Mouse (Mus musculus) midbrain, embryonic 11.5 days (tissue): ENCODE results near the gene Cdh19. TPM values are rescaled to one million over a fixed set of nuclear protein-coding genes. Genes with fewer than 3 reads are reported as not detected.

ENCODE experiments used
- ATAC-seq: fragments of 200-750 bp; cut with Nextera tagmentation; 2 replicates; pipeline ENCODE4 v1.8.0; 2017; ENCODE audit warnings: moderate TSS enrichment, moderate library complexity; ENCODE audit not compliant: low FRiP score
- DNase-seq: peaks from one replicate; pipeline ENCODE4 v3.0.0; 2015; ENCODE audit warnings: low spot score; ENCODE audit errors: missing footprints
- H3K27ac ChIP-seq: fragments of 300-500 bp; sonication (generic); 2 replicates; pipeline ENCODE4 v1.5.1; 2014; ENCODE audit warnings: low read depth, low read length
- H3K27me3 ChIP-seq: fragments of 300-500 bp; sonication (generic); 2 replicates; pipeline ENCODE4 v1.6.1; 2014; ENCODE audit warnings: mild to moderate bottlenecking, low read length, moderate library complexity, mixed read lengths; ENCODE audit not compliant: control insufficient read depth, insufficient read depth
- H3K36me3 ChIP-seq: fragments of 300-500 bp; sonication (generic); 2 replicates; pipeline ENCODE4 v1.6.1; 2014; ENCODE audit warnings: mild to moderate bottlenecking, low read length, moderate library complexity, mixed read lengths; ENCODE audit not compliant: control insufficient read depth, insufficient read depth
- H3K4me1 ChIP-seq: fragments of 300-500 bp; sonication (generic); 2 replicates; pipeline ENCODE4 v1.6.1; 2014; ENCODE audit warnings: low read length; ENCODE audit not compliant: control insufficient read depth, insufficient read depth
- H3K4me2 ChIP-seq: fragments of 300-500 bp; sonication (generic); 2 replicates; pipeline ENCODE4 v1.6.1; 2014; ENCODE audit warnings: mild to moderate bottlenecking, moderate library complexity
- H3K4me3 ChIP-seq: fragments of 300-500 bp; sonication (generic); 2 replicates; pipeline ENCODE4 v1.5.1; 2014; ENCODE audit warnings: low read depth, low read length
- H3K9ac ChIP-seq: fragments of 300-500 bp; sonication (generic); 2 replicates; pipeline ENCODE4 v1.6.1; 2014; ENCODE audit warnings: low read length
- H3K9me3 ChIP-seq: fragments of 300-500 bp; sonication (generic); 2 replicates; pipeline ENCODE4 v1.6.1; 2016; ENCODE audit warnings: low read length; ENCODE audit not compliant: control insufficient read depth
- WGBS: fragments of 180-500 bp; shearing (Covaris S2); extraction: QIAGEN DNeasy Blood & Tissue Kit; methylation state at CpG from one replicate; pipeline ENCODE4 v1.1.7; 2014; 5-methylcytosine and 5-hydroxymethylcytosine counted together
- polyA plus RNA-seq: library from polyadenylated mRNA; unstranded; fragments of >200 nt; fragmentation: Nextera tagmentation; extraction: Ambion mirVana; gene quantifications from 2 replicates; pipeline ENCODE4 v1.2.1, GENCODE M21; 2014

Cdh19 gene
- polyA plus RNA-seq: 0.22 TPM in 1 of 2 replicates, not detected in the other

GRCm38 (mm10) chr1:110977484-110977883 lies at the start of gene Cdh19:
Cdh19 (minus strand) TSS chr1:110977584.
- H3K27ac ChIP-seq: no peak within 1 kb of the TSS
- H3K4me1 ChIP-seq: no peaks in the 10 kb centered on the region
- DNase-seq (no peak), ATAC-seq (no peak)
- H3K4me3 ChIP-seq: no peak within 1 kb of the TSS
- H3K9ac ChIP-seq: no peak within 1 kb of the TSS
- H3K4me2 ChIP-seq: no peak within 1 kb of the TSS
- H3K36me3 ChIP-seq: no peaks in the 10 kb centered on the region
- no peaks in the 10 kb centered on the region for H3K9me3 ChIP-seq
- 35% methylated on average over 2 of the region's 2 CpGs for WGBS
- no peaks in the 10 kb centered on the region for H3K27me3 ChIP-seq

GRCm38 (mm10) chr1:111020434-111021060 lies 43.2 kb upstream of the Cdh19 start:
- Histone ChIP-seq H3K9ac (no peak overlapping the region), H3K27me3 (no peaks in the 10 kb centered on the region), H3K36me3 (no peaks in the 10 kb centered on the region), H3K4me1 (no peaks in the 10 kb centered on the region), H3K27ac (no peak overlapping the region), H3K4me3 (no peak overlapping the region), H3K9me3 (no peaks in the 10 kb centered on the region), H3K4me2 (no peak overlapping the region)
- ATAC-seq (no peak), DNase-seq (no peak)
- WGBS: 52% methylated on average over 3 of the region's 3 CpGs

- no peak overlapping the region for H3K4me2 ChIP-seq
- no peaks in the 10 kb centered on the region for H3K9me3 ChIP-seq
- H3K36me3 ChIP-seq: no peaks in the 10 kb centered on the region
- H3K27me3 ChIP-seq: no peaks in the 10 kb centered on the region
- H3K27ac ChIP-seq: no peak overlapping the region
- no peak overlapping the region for H3K4me3 ChIP-seq
- no peak overlapping the region for H3K9ac ChIP-seq
- no peak for DNase-seq
- ATAC-seq: no peak
- no peaks in the 10 kb centered on the region for H3K4me1 ChIP-seq
Observed at GRCm38 (mm10) chr1:111017640-111018039, 40.3 kb upstream of the Cdh19 start.

GRCm38 (mm10) chr1:110989824-110990223 lies 12.4 kb upstream of the Cdh19 start:
- no peak for ATAC-seq
- Histone ChIP-seq H3K36me3 (no peaks in the 10 kb centered on the region), H3K4me2 (no peak overlapping the region), H3K27me3 (no peaks in the 10 kb centered on the region), H3K4me1 (no peaks in the 10 kb centered on the region), H3K9me3 (no peaks in the 10 kb centered on the region), H3K4me3 (no peak overlapping the region), H3K27ac (no peak overlapping the region), H3K9ac (no peak overlapping the region)
- no peak for DNase-seq

- H3K9ac ChIP-seq: no peak overlapping the region
- ATAC-seq (no peak), DNase-seq (no peak)
- H3K4me1 ChIP-seq: no peaks in the 10 kb centered on the region
- H3K36me3 ChIP-seq: no peaks in the 10 kb centered on the region
- no peaks in the 10 kb centered on the region for H3K27me3 ChIP-seq
- no peak overlapping the region for H3K4me3 ChIP-seq
- H3K27ac ChIP-seq: no peak overlapping the region
- 85% methylated on average over 2 of the region's 2 CpGs for WGBS
- no peaks in the 10 kb centered on the region for H3K9me3 ChIP-seq
- no peak overlapping the region for H3K4me2 ChIP-seq
Observed at GRCm38 (mm10) chr1:110969201-110969600, 8.2 kb downstream of the Cdh19 start.

GRCm38 (mm10) chr1:110909752-110910151 lies 67.6 kb downstream of the Cdh19 start:
- DNase-seq (no peak), ATAC-seq (no peak)
- WGBS: 84% methylated on average over 1 of the region's 1 CpGs
- Histone ChIP-seq H3K9ac (no peak overlapping the region), H3K4me1 (no peaks in the 10 kb centered on the region), H3K27ac (no peak overlapping the region), H3K4me3 (no peak overlapping the region), H3K27me3 (no peaks in the 10 kb centered on the region), H3K36me3 (no peaks in the 10 kb centered on the region), H3K9me3 (no peaks in the 10 kb centered on the region), H3K4me2 (no peak overlapping the region)

- Histone ChIP-seq H3K4me1 (no peaks in the 10 kb centered on the region), H3K4me3 (no peak overlapping the region), H3K36me3 (no peaks in the 10 kb centered on the region), H3K9me3 (no peaks in the 10 kb centered on the region), H3K27ac (no peak overlapping the region), H3K4me2 (no peak overlapping the region), H3K27me3 (no peaks in the 10 kb centered on the region), H3K9ac (no peak overlapping the region)
- no peak for DNase-seq
- ATAC-seq: no peak
- WGBS: 72% methylated on average over 1 of the region's 1 CpGs
Observed at GRCm38 (mm10) chr1:110909218-110909617, 68.2 kb downstream of the Cdh19 start.

- Histone ChIP-seq H3K4me1 (no peaks in the 10 kb centered on the region), H3K27ac (no peak overlapping the region), H3K27me3 (no peaks in the 10 kb centered on the region), H3K4me3 (no peak overlapping the region), H3K4me2 (no peak overlapping the region), H3K9ac (no peak overlapping the region), H3K9me3 (no peaks in the 10 kb centered on the region), H3K36me3 (no peaks in the 10 kb centered on the region)
- DNase-seq (no peak), ATAC-seq (no peak)
- 63% methylated on average over 2 of the region's 2 CpGs for WGBS
Observed at GRCm38 (mm10) chr1:110904266-110904665, 73.1 kb downstream of the Cdh19 start.
